Mouse (Mus musculus): Measurements from ENCODE around the gene Sox3. TPM values are rescaled to one million over a fixed set of nuclear protein-coding genes. Genes with fewer than 3 reads are reported as not detected.

The Sox3 gene
- 3.8 and 5.1 TPM in 2 replicates for polyA plus RNA-seq (2016; fragmentation: Nextera tagmentation; extraction: Ambion mirVana)

DNA sequence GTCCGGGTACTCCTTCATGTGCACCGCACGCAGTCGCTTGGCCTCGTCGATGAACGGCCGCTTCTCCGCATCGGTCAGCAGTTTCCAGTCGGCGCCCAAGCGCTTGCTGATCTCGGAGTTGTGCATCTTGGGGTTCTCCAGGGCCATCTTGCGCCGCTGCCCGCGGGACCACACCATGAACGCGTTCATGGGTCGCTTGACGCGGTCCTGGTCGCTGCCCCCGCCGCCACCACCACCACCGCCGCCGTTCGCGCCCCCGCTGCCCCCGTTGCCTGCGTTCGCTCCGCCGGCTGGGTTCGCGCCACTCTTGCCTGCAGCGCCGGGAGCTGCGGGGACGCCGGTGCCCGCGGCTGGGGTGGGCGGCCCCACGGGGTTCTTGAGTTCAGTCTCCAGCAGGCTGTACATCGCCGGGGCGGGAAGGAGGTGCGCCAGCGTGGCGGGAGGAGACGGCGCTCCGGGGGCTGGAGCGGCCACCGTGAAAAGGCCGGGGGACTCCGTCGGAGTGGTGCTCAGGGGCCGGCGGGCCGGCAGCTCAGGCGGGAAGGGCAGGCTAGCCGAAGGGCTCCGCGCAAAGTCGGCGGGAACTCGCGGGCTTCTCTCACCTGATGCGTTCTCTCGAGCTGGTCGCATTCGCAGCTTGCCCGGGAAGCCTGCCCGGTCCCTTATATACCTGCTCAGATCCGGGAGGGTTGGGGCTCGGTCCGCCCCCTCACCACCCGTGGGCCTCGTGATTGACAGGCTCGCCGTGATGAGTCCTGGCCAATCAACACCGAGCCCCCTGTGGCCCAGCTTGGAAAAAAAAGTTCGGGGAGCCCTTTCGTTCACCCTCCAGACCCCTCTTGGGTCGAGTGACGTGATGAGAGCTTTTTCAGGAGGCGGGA is at the start of gene Sox3:
Gene Sox3 (minus strand): TSS at position 630 of the 881 bp plus-strand sequence.
- H3K9me3 ChIP-seq = no peaks in the 10 kb centered on the region
- no peaks in the 10 kb centered on the region for H3K4me1 ChIP-seq
- H3K4me3 ChIP-seq = peak within 1 kb of the TSS; percentile 52
- 22% methylated on average over 74 of the region's 92 CpGs for WGBS
- H3K27me3 ChIP-seq (replicated peaks) = 0 out of 2 replicates have a peak, but pooled peaks cover 2% of the 10 kb centered on the region
- peak within 1 kb of the TSS; percentile 63 for H3K4me2 ChIP-seq (replicated peaks)
- no peaks in the 10 kb centered on the region for H3K36me3 ChIP-seq
- H3K27ac ChIP-seq = no peak within 1 kb of the TSS
- peak within 1 kb of the TSS; percentile 58 for H3K9ac ChIP-seq
- ATAC-seq (ENCODE audit: low FRiP score, low read depth) = peak; percentile 75

DNA sequence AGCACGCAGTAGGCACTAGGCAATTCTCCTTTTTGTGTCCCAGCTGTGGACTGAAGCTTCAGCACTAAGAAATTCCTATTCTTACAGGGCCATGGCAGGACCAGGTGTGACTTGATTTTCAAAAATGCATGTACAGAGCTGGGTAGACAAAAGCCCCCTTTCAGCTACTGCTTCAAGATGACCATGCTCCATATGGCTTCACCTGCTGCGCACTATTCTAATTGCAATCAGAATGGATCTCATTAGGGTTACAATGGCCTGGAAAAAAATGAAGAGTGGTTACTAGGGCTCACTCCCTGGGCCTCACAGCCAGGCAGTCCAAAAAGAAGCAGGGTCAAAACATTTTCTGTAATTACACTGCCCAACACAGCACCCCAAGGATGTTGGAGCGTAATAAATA is 47.0 kb upstream of the Sox3 start:
- whole genome bisulfite sequencing = 80% methylated on average over 3 of the region's 3 CpGs
- no peaks in the 10 kb centered on the region for H3K4me1 ChIP-seq
- no peaks in the 10 kb centered on the region for H3K27me3 ChIP-seq (replicated peaks)
- H3K36me3 ChIP-seq = no peaks in the 10 kb centered on the region
- no peaks in the 10 kb centered on the region for H3K9me3 ChIP-seq
- H3K4me3 ChIP-seq = no peak overlapping the region
- no peak overlapping the region for H3K9ac ChIP-seq
- H3K4me2 ChIP-seq (replicated peaks) = no peak overlapping the region
- no peak for ATAC-seq (ENCODE audit: low FRiP score, low read depth)
- H3K27ac ChIP-seq = no peak overlapping the region

- Histone ChIP-seq H3K27me3 (replicated peaks) (0 out of 2 replicates have a peak, but pooled peaks cover 3% of the 10 kb centered on the region), H3K4me2 (replicated peaks) (no peak overlapping the region), H3K4me1 (no peaks in the 10 kb centered on the region), H3K9me3 (no peaks in the 10 kb centered on the region), H3K9ac (no peak overlapping the region), H3K36me3 (no peaks in the 10 kb centered on the region), H3K27ac (no peak overlapping the region), H3K4me3 (no peak overlapping the region)
- 15% methylated on average over 4 of the region's 4 CpGs for WGBS
- no peak for ATAC-seq (ENCODE audit: low FRiP score, low read depth)
Measured at GRCm38 (mm10) chrX:60899546-60899945, 6.3 kb upstream of the Sox3 start.

DNA sequence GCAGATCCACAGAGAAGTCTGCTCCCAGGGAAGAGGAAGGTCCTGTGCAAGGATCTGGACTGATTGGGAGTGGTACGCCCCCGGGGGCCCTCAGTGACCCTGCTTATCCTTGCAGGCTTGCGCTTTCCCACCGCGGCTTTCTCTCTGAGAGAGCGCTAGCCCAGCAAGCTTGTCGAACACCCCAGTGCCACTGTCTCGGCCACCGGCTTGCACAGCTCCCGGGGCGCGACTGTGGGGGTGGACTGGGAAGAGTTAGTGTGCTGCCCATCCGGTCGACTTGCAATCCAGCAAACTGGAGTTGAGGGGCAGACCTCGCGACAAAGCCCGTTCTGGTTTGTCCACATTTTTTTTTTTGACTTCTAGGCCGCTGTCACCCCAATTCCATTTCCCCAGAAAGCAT is 5.4 kb upstream of the Sox3 start:
- Histone ChIP-seq H3K9ac (no peak overlapping the region), H3K4me1 (no peaks in the 10 kb centered on the region)

DNA sequence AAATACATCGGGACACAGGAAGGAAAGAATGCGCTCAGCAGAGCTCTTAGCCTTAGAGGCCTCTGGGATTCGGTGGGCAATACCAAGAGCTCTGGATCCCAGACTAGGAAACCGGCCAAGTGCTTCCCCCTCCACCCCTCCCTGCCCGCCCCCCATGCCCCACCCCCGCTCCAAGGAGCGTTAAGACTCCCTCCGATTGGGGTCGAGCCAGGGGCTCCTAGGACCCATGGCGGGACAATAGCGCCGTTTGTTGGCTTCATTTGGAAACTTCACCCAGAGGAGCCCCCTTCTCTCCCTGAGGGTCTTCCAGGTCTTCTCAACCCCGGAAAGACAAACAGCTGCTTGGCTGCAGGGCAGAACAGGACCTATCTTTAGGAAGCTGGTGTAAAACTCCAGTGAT is 3.1 kb upstream of the Sox3 start:
- Histone ChIP-seq H3K36me3 (no peaks in the 10 kb centered on the region), H3K4me3 (no peak overlapping the region), H3K9me3 (no peaks in the 10 kb centered on the region), H3K4me2 (replicated peaks) (peak overlapping the region; percentile 63), H3K4me1 (no peaks in the 10 kb centered on the region), H3K27ac (no peak overlapping the region), H3K27me3 (replicated peaks) (0 out of 2 replicates have a peak, but pooled peaks cover 3% of the 10 kb centered on the region), H3K9ac (no peak overlapping the region)
- ATAC-seq (ENCODE audit: low FRiP score, low read depth) = no peak
- WGBS = 16% methylated on average over 13 of the region's 13 CpGs

More for the DNA sequence above, 5.4 kb upstream of the Sox3 start:
- H3K27me3 ChIP-seq (replicated peaks) = 0 out of 2 replicates have a peak, but pooled peaks cover 3% of the 10 kb centered on the region
- no peaks in the 10 kb centered on the region for H3K36me3 ChIP-seq
- 12% methylated on average over 18 of the region's 18 CpGs for WGBS
- no peak overlapping the region for H3K4me3 ChIP-seq
- no peak for ATAC-seq (ENCODE audit: low FRiP score, low read depth)
- peak overlapping the region; percentile 49 for H3K4me2 ChIP-seq (replicated peaks)
- H3K9me3 ChIP-seq = no peaks in the 10 kb centered on the region
- no peak overlapping the region for H3K27ac ChIP-seq

DNA sequence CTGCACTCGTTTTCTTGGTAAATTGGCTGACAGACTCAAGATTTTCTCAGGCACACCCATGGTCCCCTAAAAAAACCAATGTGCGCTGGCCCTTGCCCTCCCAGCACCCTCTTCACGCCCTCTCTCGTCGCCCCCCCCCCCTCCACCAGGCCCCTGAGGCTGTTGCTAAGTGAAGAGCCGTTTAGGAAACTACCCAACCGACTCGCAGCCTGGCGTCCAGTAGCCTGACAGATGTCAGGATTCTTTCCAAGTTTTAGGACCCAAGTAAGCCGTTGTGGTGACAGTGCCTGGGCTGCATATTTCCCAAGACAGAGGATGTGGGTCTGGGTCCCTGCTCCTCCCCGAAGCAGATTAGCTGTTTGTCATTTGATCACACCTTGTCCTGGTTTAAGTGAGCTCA is 2.2 kb upstream of the Sox3 start:
- Histone ChIP-seq H3K27ac (no peak overlapping the region), H3K4me3 (peak overlapping the region; percentile 52; the same call in 1 of the 2 replicates), H3K4me1 (no peaks in the 10 kb centered on the region), H3K9me3 (no peaks in the 10 kb centered on the region), H3K27me3 (replicated peaks) (0 out of 2 replicates have a peak, but pooled peaks cover 3% of the 10 kb centered on the region), H3K4me2 (replicated peaks) (peak overlapping the region; percentile 63), H3K36me3 (no peaks in the 10 kb centered on the region), H3K9ac (no peak overlapping the region)
- WGBS = 18% methylated on average over 11 of the region's 11 CpGs
- no peak for ATAC-seq (ENCODE audit: low FRiP score, low read depth)

GRCm38 (mm10) chrX:60893720-60894543 is 702 bp upstream of the Sox3 start:
- H3K9me3 ChIP-seq = no peaks in the 10 kb centered on the region
- 24% methylated on average over 57 of the region's 59 CpGs for WGBS
- H3K4me3 ChIP-seq = peak overlapping the region; percentile 52
- H3K4me2 ChIP-seq (replicated peaks) = peak overlapping the region; percentile 63
- H3K9ac ChIP-seq = 0 out of 2 replicates have a peak overlapping the region, but pooled peaks have one; percentile 8
- no peak overlapping the region for H3K27ac ChIP-seq
- H3K36me3 ChIP-seq = no peaks in the 10 kb centered on the region
- H3K27me3 ChIP-seq (replicated peaks) = 0 out of 2 replicates have a peak, but pooled peaks cover 3% of the 10 kb centered on the region
- no peaks in the 10 kb centered on the region for H3K4me1 ChIP-seq
- ATAC-seq (ENCODE audit: low FRiP score, low read depth) = peak; percentile 54

DNA sequence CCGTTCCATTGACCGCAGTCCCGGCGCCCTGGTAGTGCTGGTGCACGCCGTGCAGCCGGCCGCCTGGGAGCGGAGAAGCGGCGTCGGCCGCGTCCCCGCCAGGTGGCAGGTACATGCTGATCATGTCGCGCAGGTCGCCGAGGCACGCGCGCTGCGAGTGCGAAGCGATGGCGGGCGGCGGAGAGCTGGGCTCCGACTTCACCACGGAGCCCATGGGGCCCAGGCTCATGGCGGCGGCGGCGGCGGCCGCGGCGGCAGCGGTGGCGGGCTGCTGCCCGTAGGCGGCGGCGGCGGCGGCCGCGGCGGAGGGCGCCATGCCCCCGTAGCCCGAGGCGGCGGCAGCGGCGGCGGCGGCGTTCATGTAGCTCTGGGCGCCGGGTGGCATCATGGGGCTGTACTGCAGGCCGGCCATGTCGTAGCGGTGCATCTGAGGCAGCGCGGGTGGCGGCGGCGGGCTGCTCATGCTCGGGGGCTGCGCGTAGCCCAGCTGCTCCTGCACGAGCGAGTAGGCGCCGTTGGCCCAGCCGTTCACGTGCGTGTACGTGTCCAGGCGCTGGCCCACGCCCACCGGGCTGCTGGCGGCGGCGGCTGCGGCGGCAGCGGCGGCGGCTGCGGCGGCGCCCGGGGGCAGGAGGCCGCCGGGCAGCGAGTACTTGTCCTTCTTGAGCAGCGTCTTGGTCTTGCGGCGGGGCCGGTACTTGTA is 981 bp downstream of the Sox3 start:
- no peaks in the 10 kb centered on the region for H3K4me1 ChIP-seq
- peak; percentile 25 for ATAC-seq (ENCODE audit: low FRiP score, low read depth)
- H3K36me3 ChIP-seq = no peaks in the 10 kb centered on the region
- H3K4me2 ChIP-seq (replicated peaks) = peak overlapping the region; percentile 63
- H3K4me3 ChIP-seq = peak overlapping the region; percentile 52
- H3K27ac ChIP-seq = no peak overlapping the region
- H3K9ac ChIP-seq = peak overlapping the region; percentile 58
- no peaks in the 10 kb centered on the region for H3K9me3 ChIP-seq
- H3K27me3 ChIP-seq (replicated peaks) = no peaks in the 10 kb centered on the region
- WGBS = 16% methylated on average over 53 of the region's 102 CpGs

- H3K4me1 ChIP-seq = no peaks in the 10 kb centered on the region
- H3K27ac ChIP-seq = no peak overlapping the region
- no peaks in the 10 kb centered on the region for H3K36me3 ChIP-seq
- H3K9me3 ChIP-seq = no peaks in the 10 kb centered on the region
- H3K27me3 ChIP-seq (replicated peaks) = no peaks in the 10 kb centered on the region
- no peak for ATAC-seq (ENCODE audit: low FRiP score, low read depth)
- H3K4me2 ChIP-seq (replicated peaks) = peak overlapping the region; percentile 63
- peak overlapping the region; percentile 58 for H3K9ac ChIP-seq
- WGBS = 19% methylated on average over 43 of the region's 43 CpGs
- peak overlapping the region; percentile 52 for H3K4me3 ChIP-seq
Measured at GRCm38 (mm10) chrX:60891329-60892095, 1.7 kb downstream of the Sox3 start.

GRCm38 (mm10) chrX:60890651-60891050 is 2.6 kb downstream of the Sox3 start:
- no peak for ATAC-seq (ENCODE audit: low FRiP score, low read depth)
- H3K36me3 ChIP-seq = no peaks in the 10 kb centered on the region
- no peaks in the 10 kb centered on the region for H3K27me3 ChIP-seq (replicated peaks)
- H3K9me3 ChIP-seq = no peaks in the 10 kb centered on the region
- WGBS = 15% methylated on average over 18 of the region's 18 CpGs
- peak overlapping the region; percentile 52 for H3K4me3 ChIP-seq
- H3K27ac ChIP-seq = no peak overlapping the region
- H3K4me2 ChIP-seq (replicated peaks) = peak overlapping the region; percentile 63
- H3K9ac ChIP-seq = no peak overlapping the region
- no peaks in the 10 kb centered on the region for H3K4me1 ChIP-seq

GRCm38 (mm10) chrX:60889956-60890485 is 3.2 kb downstream of the Sox3 start:
- Histone ChIP-seq H3K4me1 (no peaks in the 10 kb centered on the region), H3K9me3 (no peaks in the 10 kb centered on the region), H3K4me2 (replicated peaks) (peak overlapping the region; percentile 63), H3K9ac (0 out of 2 replicates have a peak overlapping the region, but pooled peaks have one; percentile 3), H3K36me3 (no peaks in the 10 kb centered on the region), H3K27ac (no peak overlapping the region), H3K4me3 (peak overlapping the region; percentile 52; the same call in 1 of the 2 replicates), H3K27me3 (replicated peaks) (no peaks in the 10 kb centered on the region)
- WGBS = 18% methylated on average over 17 of the region's 17 CpGs
- ATAC-seq (ENCODE audit: low FRiP score, low read depth) = no peak
